Comparison of ENCODE assay signal across 8 mouse cellular contexts in the genomic region with DNA sequence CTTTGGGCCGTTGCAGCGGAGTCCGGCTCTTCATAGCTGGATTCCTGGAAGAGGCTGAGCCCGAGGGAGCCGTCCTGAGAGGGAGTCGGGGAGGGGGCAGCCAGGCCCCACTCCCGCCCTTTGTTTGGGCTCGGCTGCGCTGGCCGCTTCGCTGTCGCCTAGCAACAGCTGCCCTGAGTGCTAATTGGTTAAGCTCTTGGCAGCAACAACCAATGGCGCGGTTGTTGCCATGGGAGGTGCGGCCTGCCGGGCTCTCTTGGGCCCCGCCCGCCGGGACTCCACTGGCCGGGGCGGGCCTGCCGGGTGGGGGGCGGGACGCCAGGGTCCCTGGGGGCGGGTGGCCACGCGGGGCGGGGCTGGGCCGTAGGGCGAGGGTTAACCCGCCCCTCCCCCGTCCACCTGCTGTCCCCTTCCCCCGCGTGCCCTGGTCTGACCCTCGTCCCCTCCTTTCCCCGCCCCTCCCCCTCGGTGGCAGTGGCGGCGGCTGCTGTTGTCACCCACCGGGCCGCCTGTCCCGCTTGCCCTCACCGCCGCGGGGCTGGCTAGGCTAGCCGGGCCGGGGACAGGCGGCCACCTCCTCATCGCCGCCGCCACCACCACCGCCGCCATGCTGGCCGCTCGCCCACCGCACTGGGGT. TPM values are rescaled to one million over a fixed set of nuclear protein-coding genes. Genes with fewer than 3 reads are reported as not detected.
DNase-seq lines count a peak whose midpoint lies in the region; ATAC-seq lines count a peak whose summit lies in the region.

No protein-coding gene starts in this region.

- peaks cover 15% of the 10 kb centered on the region for H3K4me1 ChIP-seq in heart, embryonic 10.5 days
- peaks cover 14% of the 10 kb centered on the region for H3K4me1 ChIP-seq in kidney, embryonic 15.5 days

- peak; percentile 94 for DNase-seq in A20 (ENCODE audit: low read depth, low spot score)
- peak; percentile 98 for DNase-seq in brain, adult 2 months (ENCODE audit: low read depth, low spot score)
- peak; percentile 98 for DNase-seq in heart, embryonic 10.5 days (ENCODE audit: low spot score)
- peak; percentile 95 for DNase-seq in liver
- DNase-seq in spleen, postnatal 4 days (ENCODE audit: low spot score in 2 of 2), result peak; percentile 90 to 94

- peak overlapping the region; percentile 89 for H3K4me2 ChIP-seq in kidney, embryonic 15.5 days

- peaks cover 79% of the 10 kb centered on the region for H3K36me3 ChIP-seq in heart, embryonic 10.5 days
- peaks cover 79% of the 10 kb centered on the region for H3K36me3 ChIP-seq in kidney, embryonic 15.5 days

- peak overlapping the region; percentile 98 for H3K27ac ChIP-seq in heart, embryonic 10.5 days
- peak overlapping the region; percentile 95 for H3K27ac ChIP-seq in kidney, embryonic 15.5 days

- H3K4me3 ChIP-seq in heart, embryonic 10.5 days, result peak overlapping the region; percentile 95
- H3K4me3 ChIP-seq in kidney, embryonic 15.5 days (replicated peaks), result peak overlapping the region; percentile 99

- ATAC-seq in erythroblast, adult 5-6 weeks (replicated peaks; ENCODE audit: low FRiP score, poor library complexity, severe bottlenecking), result peak; percentile 91
- peak; percentile 96 for ATAC-seq in kidney, embryonic 15.5 days (replicated peaks; ENCODE audit: low FRiP score)
- ATAC-seq in monocyte, adult 5-6 weeks (replicated peaks; ENCODE audit: insufficient number of reproducible peaks, low FRiP score, low TSS enrichment, poor library complexity, severe bottlenecking), result peak; percentile 81

- no peaks in the 10 kb centered on the region for H3K27me3 ChIP-seq in heart, embryonic 10.5 days (ENCODE audit: insufficient read depth, poor library complexity, severe bottlenecking)
- no peaks in the 10 kb centered on the region for H3K27me3 ChIP-seq in kidney, embryonic 15.5 days

- WGBS in heart, embryonic 10.5 days, result 1% methylated on average over 45 of the region's 56 CpGs
- 1% methylated on average over 39 of the region's 56 CpGs for WGBS in kidney, embryonic 15.5 days

- no peaks in the 10 kb centered on the region for H3K9me3 ChIP-seq in heart, embryonic 10.5 days
- H3K9me3 ChIP-seq in kidney, embryonic 15.5 days (replicated peaks), result no peaks in the 10 kb centered on the region

- H3K9ac ChIP-seq in kidney, embryonic 15.5 days, result peak overlapping the region; percentile 88

RNA-seq across cellular contexts. Expression of a gene that starts 0.6 kb away (rescaled TPM):
- 2.1 and 4.6 TPM in 2 replicates for total RNA-seq in erythroblast, adult 5-6 weeks (2015; ENCODE audit: low replicate concordance)
- total RNA-seq in erythroblast, adult 5-6 weeks (2017; ENCODE audit: low replicate concordance), result 6.4 and 6.6 TPM in 2 replicates
- 9.9 and 10.4 TPM in 2 replicates for polyA plus RNA-seq in heart, embryonic 10.5 days (2016; fragmentation: Nextera tagmentation; extraction: Ambion mirVana)
- 14.3 and 15.7 TPM in 2 replicates for polyA plus RNA-seq in kidney, embryonic 15.5 days (2015; fragmentation: Nextera tagmentation; extraction: Ambion mirVana)
- 2.9 to 5.9 TPM (median 3.4 TPM) in 3 replicates for total RNA-seq in monocyte, adult 5-6 weeks (2017)

RNA-seq across cellular contexts. Expression of a gene that starts 10.3 kb away (rescaled TPM):
- 12.5 and 30.1 TPM in 2 replicates for total RNA-seq in erythroblast, adult 5-6 weeks (2015; ENCODE audit: low replicate concordance)
- total RNA-seq in erythroblast, adult 5-6 weeks (2017; ENCODE audit: low replicate concordance), result 22.2 and 30.7 TPM in 2 replicates
- polyA plus RNA-seq in heart, embryonic 10.5 days (2016; fragmentation: Nextera tagmentation; extraction: Ambion mirVana), result 101 and 140 TPM in 2 replicates
- 147 and 154 TPM in 2 replicates for polyA plus RNA-seq in kidney, embryonic 15.5 days (2015; fragmentation: Nextera tagmentation; extraction: Ambion mirVana)
- total RNA-seq in monocyte, adult 5-6 weeks (2017), result 53.4 to 77.1 TPM (median 61.5 TPM) in 3 replicates

RNA-seq across cellular contexts. Expression of a gene that starts 50.6 kb away (rescaled TPM):
- not detected in 2 replicates for total RNA-seq in erythroblast, adult 5-6 weeks (2015; ENCODE audit: low replicate concordance)
- 0.28 TPM in 1 of 2 replicates, not detected in the other for total RNA-seq in erythroblast, adult 5-6 weeks (2017; ENCODE audit: low replicate concordance)
- polyA plus RNA-seq in heart, embryonic 10.5 days (2016; fragmentation: Nextera tagmentation; extraction: Ambion mirVana), result 0.05 and 0.06 TPM in 2 replicates
- polyA plus RNA-seq in kidney, embryonic 15.5 days (2015; fragmentation: Nextera tagmentation; extraction: Ambion mirVana), result 0.03 TPM in 1 of 2 replicates, not detected in the other
- not detected in 3 replicates for total RNA-seq in monocyte, adult 5-6 weeks (2017)

Comparison
In these comparisons a context has a peak if more than half of its experiments do, and no peak if none do; other contexts are left out.
1. Peak in every context shown above with its lines: DNase-seq, ATAC-seq, H3K4me3 ChIP-seq and H3K27ac ChIP-seq.